Mouse (Mus musculus): ENCODE results near the gene Dusp18. TPM values are rescaled to one million over a fixed set of nuclear protein-coding genes. Genes with fewer than 3 reads are reported as not detected.

Gene Dusp18
- polyA plus RNA-seq, 1 experiment from 2014 or later: 6.4 TPM

GRCm38 (mm10) chr11:3936318-3936717, 41.3 kb downstream of the Dusp18 start:
- no peak for ATAC-seq
- Histone ChIP-seq H3K9me3 (no peaks in the 10 kb centered on the region), H3K27me3 (replicated peaks) (no peaks in the 10 kb centered on the region), H3K36me3 (no peaks in the 10 kb centered on the region), H3K4me2 (replicated peaks) (no peak overlapping the region), H3K27ac (no peak overlapping the region), H3K9ac (no peak overlapping the region), H3K4me1 (replicated peaks) (0 out of 2 replicates have a peak, but pooled peaks cover 1% of the 10 kb centered on the region), H3K4me3 (replicated peaks) (no peak overlapping the region)
- 82% methylated on average over 3 of the region's 3 CpGs for WGBS

GRCm38 (mm10) chr11:3937321-3937874, 42.4 kb downstream of the Dusp18 start:
- Histone ChIP-seq H3K4me2 (replicated peaks) (no peak overlapping the region), H3K9me3 (no peaks in the 10 kb centered on the region), H3K4me3 (replicated peaks) (no peak overlapping the region), H3K36me3 (no peaks in the 10 kb centered on the region), H3K9ac (no peak overlapping the region), H3K27ac (no peak overlapping the region), H3K27me3 (replicated peaks) (no peaks in the 10 kb centered on the region), H3K4me1 (replicated peaks) (no peaks in the 10 kb centered on the region)
- no peak for ATAC-seq
- WGBS: 72% methylated on average over 13 of the region's 13 CpGs

- no peak overlapping the region for H3K9ac ChIP-seq
- no peaks in the 10 kb centered on the region for H3K4me1 ChIP-seq (replicated peaks)
- no peak overlapping the region for H3K4me3 ChIP-seq (replicated peaks)
- no peak overlapping the region for H3K27ac ChIP-seq
- WGBS: 88% methylated on average over 7 of the region's 7 CpGs
- no peak for ATAC-seq
- no peak overlapping the region for H3K4me2 ChIP-seq (replicated peaks)
- H3K27me3 ChIP-seq (replicated peaks): 0 out of 2 replicates have a peak, but pooled peaks cover 3% of the 10 kb centered on the region
- H3K9me3 ChIP-seq: no peaks in the 10 kb centered on the region
- H3K36me3 ChIP-seq: no peaks in the 10 kb centered on the region
Observed at GRCm38 (mm10) chr11:3941371-3941770, 46.3 kb downstream of the Dusp18 start.

- no peak overlapping the region for H3K9ac ChIP-seq
- no peak for ATAC-seq
- no peaks in the 10 kb centered on the region for H3K9me3 ChIP-seq
- no peaks in the 10 kb centered on the region for H3K4me1 ChIP-seq (replicated peaks)
- H3K4me3 ChIP-seq (replicated peaks): no peak overlapping the region
- H3K27ac ChIP-seq: no peak overlapping the region
- 0 out of 2 replicates have a peak, but pooled peaks cover 3% of the 10 kb centered on the region for H3K27me3 ChIP-seq (replicated peaks)
- H3K4me2 ChIP-seq (replicated peaks): no peak overlapping the region
- 27% methylated on average over 1 of the region's 1 CpGs for WGBS
- H3K36me3 ChIP-seq: no peaks in the 10 kb centered on the region
Observed at GRCm38 (mm10) chr11:3946386-3946785, 51.3 kb downstream of the Dusp18 start.

Other genes with a start within 250 kb of the Dusp18 start
- gene Morc2a, start 246.0 kb upstream of the Dusp18 start, polyA plus RNA-seq (2015; fragmentation: Nextera tagmentation; extraction: Ambion mirVana): 20.9 and 21.1 TPM in 2 replicates
- gene Osbp2, start 31.3 kb upstream of the Dusp18 start, polyA plus RNA-seq (2015; fragmentation: Nextera tagmentation; extraction: Ambion mirVana): 0.50 and 1.1 TPM in 2 replicates
- gene 4921536K21Rik, start 142 bp upstream of the Dusp18 start, polyA plus RNA-seq (2015; fragmentation: Nextera tagmentation; extraction: Ambion mirVana): 0.27 and 0.29 TPM in 2 replicates
- 3.2 and 3.4 TPM in 2 replicates for gene Slc35e4, start 19.4 kb downstream of the Dusp18 start, polyA plus RNA-seq (2015; fragmentation: Nextera tagmentation; extraction: Ambion mirVana)
- gene Tcn2, start 36.9 kb downstream of the Dusp18 start, polyA plus RNA-seq (2015; fragmentation: Nextera tagmentation; extraction: Ambion mirVana): 57.5 and 63.7 TPM in 2 replicates
- 81.3 and 84.1 TPM in 2 replicates for gene Pes1, start 68.7 kb downstream of the Dusp18 start, polyA plus RNA-seq (2015; fragmentation: Nextera tagmentation; extraction: Ambion mirVana)
- not detected in 2 replicates for gene 4930556J24Rik, start 81.5 kb downstream of the Dusp18 start, polyA plus RNA-seq (2015; fragmentation: Nextera tagmentation; extraction: Ambion mirVana)
- 26.0 and 27.0 TPM in 2 replicates for gene Gal3st1, start 88.4 kb downstream of the Dusp18 start, polyA plus RNA-seq (2015; fragmentation: Nextera tagmentation; extraction: Ambion mirVana)
- 0.52 and 0.63 TPM in 2 replicates for gene Sec14l4, start 136.2 kb downstream of the Dusp18 start, polyA plus RNA-seq (2015; fragmentation: Nextera tagmentation; extraction: Ambion mirVana)
- not detected in 2 replicates for gene Sec14l3, start 169.6 kb downstream of the Dusp18 start, polyA plus RNA-seq (2015; fragmentation: Nextera tagmentation; extraction: Ambion mirVana)
- gene Mtfp1, start 200.2 kb downstream of the Dusp18 start, polyA plus RNA-seq (2015; fragmentation: Nextera tagmentation; extraction: Ambion mirVana): 32.2 and 37.0 TPM in 2 replicates
- 1.4 and 1.7 TPM in 2 replicates for gene Sec14l2, start 228.2 kb downstream of the Dusp18 start, polyA plus RNA-seq (2015; fragmentation: Nextera tagmentation; extraction: Ambion mirVana)
- gene Rnf215, start 240.0 kb downstream of the Dusp18 start, polyA plus RNA-seq (2015; fragmentation: Nextera tagmentation; extraction: Ambion mirVana): 20.2 and 21.8 TPM in 2 replicates